Mouse (Mus musculus) splenic B cell, adult 2 months (primary cell): ENCODE data around the gene Ric8b.
A peak's percentile ranks its signal among the peaks of the same experiment; 100 is the strongest.

Source experiments
- DNase-seq: peaks from one replicate; pipeline ENCODE4 v3.0.0-alpha.2; 2011; ENCODE audit warnings: low read depth, low spot score
- H3K27me3 ChIP-seq: 2 replicates; pipeline ENCODE4 v1.6.1; 2012; ENCODE audit warnings: mild to moderate bottlenecking, low read length, moderate library complexity, mixed read lengths; ENCODE audit not compliant: control insufficient read depth, poor library complexity, insufficient read depth, severe bottlenecking
- H3K36me3 ChIP-seq: 2 replicates; pipeline ENCODE4 v1.6.1; 2012; ENCODE audit warnings: mild to moderate bottlenecking, low read length, moderate library complexity, mixed read lengths; ENCODE audit not compliant: control insufficient read depth, poor library complexity, insufficient read depth, severe bottlenecking

Gene Ric8b

GRCm38 (mm10) chr10:84935553-84936209 is 18.3 kb downstream of the Ric8b start:
- Histone ChIP-seq H3K27me3 (no peaks in the 10 kb centered on the region), H3K36me3 (no peaks in the 10 kb centered on the region)
- peak; percentile 76 for DNase-seq

DNA sequence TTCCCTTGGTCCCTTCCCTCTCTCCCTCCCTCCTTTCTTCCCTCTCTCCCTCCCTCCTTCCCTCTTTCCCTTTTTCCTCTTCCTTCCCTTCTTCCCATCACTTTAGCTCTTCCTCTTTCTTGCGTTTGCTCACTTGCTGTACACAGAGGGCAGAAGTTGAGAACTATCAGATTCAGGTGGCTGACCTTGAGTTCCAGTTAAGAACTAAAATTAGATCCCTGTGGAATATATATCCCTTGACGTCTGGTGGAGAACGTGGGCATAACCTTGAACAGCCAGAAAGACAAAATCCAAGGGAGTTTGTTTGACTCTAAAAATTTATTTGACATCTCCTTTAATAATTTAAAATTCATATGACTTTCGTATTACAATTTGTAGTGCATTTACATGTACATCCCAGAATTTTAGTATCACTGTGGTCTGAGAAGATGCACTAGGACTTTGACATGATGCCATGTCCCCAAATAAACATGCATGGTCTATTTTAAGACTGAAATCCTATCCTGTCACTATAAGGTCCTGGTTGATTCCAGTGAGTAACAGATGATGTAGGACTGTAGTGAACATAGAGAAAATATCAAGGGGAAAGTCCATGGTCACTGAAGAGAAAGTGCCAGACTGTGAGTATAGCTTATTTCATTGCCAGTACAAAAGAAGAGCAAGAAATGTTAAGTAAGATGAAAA is 19.6 kb downstream of the Ric8b start:
- Histone ChIP-seq H3K27me3 (no peaks in the 10 kb centered on the region), H3K36me3 (no peaks in the 10 kb centered on the region)
- DNase-seq: no peak

GRCm38 (mm10) chr10:84938094-84938820 is 20.8 kb downstream of the Ric8b start:
- H3K27me3 ChIP-seq: no peaks in the 10 kb centered on the region
- DNase-seq: no peak
- no peaks in the 10 kb centered on the region for H3K36me3 ChIP-seq

DNA sequence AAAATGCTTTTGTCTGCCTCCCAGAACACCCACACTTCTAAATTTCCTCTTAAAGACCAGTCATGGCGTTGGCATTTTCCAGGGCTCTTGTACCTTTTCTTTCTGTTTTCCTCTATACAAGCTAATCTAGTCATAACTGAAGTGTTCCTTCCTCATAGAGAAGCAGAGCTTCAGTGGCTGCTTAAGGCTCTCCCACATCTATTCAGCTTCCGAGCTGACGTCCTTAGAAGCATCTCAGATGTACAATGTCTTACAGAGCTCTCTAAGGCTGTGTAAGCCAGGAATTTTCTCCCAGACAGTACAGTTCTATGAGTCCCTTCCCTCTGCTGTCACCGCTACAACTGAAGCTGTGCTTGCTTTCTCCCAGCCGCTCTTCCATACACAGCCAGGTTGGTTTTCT is 21.5 kb downstream of the Ric8b start:
- Histone ChIP-seq H3K36me3 (no peaks in the 10 kb centered on the region), H3K27me3 (no peaks in the 10 kb centered on the region)
- DNase-seq: no peak

GRCm38 (mm10) chr10:84940356-84940755 is 22.9 kb downstream of the Ric8b start:
- Histone ChIP-seq H3K36me3 (no peaks in the 10 kb centered on the region), H3K27me3 (no peaks in the 10 kb centered on the region)
- DNase-seq: no peak

DNA sequence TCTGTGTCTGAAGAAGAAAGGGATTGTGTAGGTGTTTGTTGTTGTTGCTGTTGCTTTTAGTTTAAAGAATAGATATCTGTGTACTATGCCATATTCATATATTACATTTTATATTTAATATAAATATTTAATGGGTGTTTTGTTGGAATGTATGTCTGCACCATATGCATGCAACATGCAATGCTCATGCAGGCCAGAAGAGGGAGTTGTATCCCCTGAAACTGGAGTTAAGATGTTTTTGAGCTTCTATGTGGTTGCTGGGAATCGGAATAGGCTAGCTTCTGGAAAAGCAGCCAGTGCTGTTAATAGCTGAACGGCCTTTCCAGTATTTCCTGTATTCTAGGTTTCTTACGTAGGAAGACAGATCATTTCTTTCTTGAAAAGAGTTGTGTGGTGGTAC is 28.3 kb downstream of the Ric8b start:
- peak; percentile 3 for DNase-seq
- no peaks in the 10 kb centered on the region for H3K27me3 ChIP-seq
- H3K36me3 ChIP-seq: peaks cover 9% of the 10 kb centered on the region; the same call in 1 of the 2 replicates

DNA sequence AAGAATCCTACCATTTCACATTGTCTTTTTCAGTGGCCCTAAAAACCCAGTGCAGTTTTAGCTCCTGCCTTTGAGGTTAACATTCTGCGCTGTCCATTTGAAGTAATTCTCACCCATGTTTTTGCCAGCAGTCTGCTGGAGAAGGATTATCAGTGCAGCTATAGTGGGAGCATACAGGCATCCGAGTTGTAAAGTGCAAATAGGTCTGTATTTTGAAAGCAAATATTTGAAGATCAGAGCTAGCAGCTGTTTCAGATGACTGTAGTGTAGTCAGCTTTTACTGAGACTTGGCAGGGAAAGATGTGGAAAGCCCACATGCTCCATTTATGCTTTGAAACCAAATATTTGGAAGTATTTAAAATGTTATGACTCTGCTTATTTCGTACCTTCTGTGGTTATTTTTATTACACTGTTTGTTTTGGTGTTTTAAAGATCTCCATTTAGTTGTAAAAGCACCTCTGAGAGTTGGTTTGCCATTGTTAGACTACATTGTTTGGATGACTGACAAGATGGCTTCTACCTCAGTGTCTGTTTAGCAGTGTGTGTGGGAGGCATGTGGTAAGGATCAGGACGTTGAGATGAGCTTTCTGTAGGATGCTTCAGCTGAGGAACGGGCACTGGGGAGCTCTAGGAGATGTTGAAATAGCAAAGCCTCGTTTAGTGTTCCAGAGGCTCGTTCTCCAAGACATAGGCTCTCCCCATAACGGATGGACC is 31.7 kb downstream of the Ric8b start:
- no peaks in the 10 kb centered on the region for H3K27me3 ChIP-seq
- peaks cover 12% of the 10 kb centered on the region; the same call in 1 of the 2 replicates for H3K36me3 ChIP-seq
- DNase-seq: no peak

- H3K36me3 ChIP-seq: peaks cover 12% of the 10 kb centered on the region; the same call in 1 of the 2 replicates
- H3K27me3 ChIP-seq: no peaks in the 10 kb centered on the region
- no peak for DNase-seq
These were observed 32.2 kb downstream of the Ric8b start for GRCm38 (mm10) chr10:84949684-84950010.

GRCm38 (mm10) chr10:84950384-84950783 is 33.0 kb downstream of the Ric8b start:
- no peaks in the 10 kb centered on the region for H3K27me3 ChIP-seq
- peaks cover 12% of the 10 kb centered on the region; the same call in 1 of the 2 replicates for H3K36me3 ChIP-seq
- DNase-seq: no peak

- no peaks in the 10 kb centered on the region for H3K27me3 ChIP-seq
- DNase-seq: no peak
These were observed 36.8 kb downstream of the Ric8b start for GRCm38 (mm10) chr10:84954236-84954635.

DNA sequence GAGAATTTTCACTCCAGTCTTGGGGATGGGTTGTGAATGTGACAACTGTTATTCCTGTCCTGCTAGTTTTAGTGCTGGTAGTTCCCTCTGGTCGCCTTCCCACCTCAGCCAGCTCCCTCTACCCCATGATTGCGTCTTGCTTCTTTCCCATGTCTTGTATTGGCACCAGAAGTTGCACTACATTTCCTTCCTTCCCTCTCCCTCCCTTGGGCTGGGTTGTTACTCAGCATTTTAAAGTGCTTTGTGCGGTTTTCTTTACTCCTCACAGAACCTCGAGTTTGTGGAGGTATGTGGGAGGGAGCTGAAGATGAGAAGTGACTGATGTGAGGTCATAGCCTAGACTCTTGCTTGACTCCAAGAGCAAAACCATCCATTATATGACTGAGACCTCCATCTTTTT is 38.8 kb downstream of the Ric8b start:
- Histone ChIP-seq H3K36me3 (peaks cover 1% of the 10 kb centered on the region), H3K27me3 (no peaks in the 10 kb centered on the region)
- no peak for DNase-seq

More at GRCm38 (mm10) chr10:84954236-84954635, 36.8 kb downstream of the Ric8b start:
- H3K36me3 ChIP-seq: peaks cover 7% of the 10 kb centered on the region

GRCm38 (mm10) chr10:84958597-84958996 is 41.2 kb downstream of the Ric8b start:
- H3K36me3 ChIP-seq: no peaks in the 10 kb centered on the region; the same call in 1 of the 2 replicates
- no peak for DNase-seq
- no peaks in the 10 kb centered on the region for H3K27me3 ChIP-seq

GRCm38 (mm10) chr10:84960380-84960930 is 43.0 kb downstream of the Ric8b start:
- no peaks in the 10 kb centered on the region for H3K27me3 ChIP-seq
- DNase-seq: no peak
- H3K36me3 ChIP-seq: no peaks in the 10 kb centered on the region; the same call in 1 of the 2 replicates

GRCm38 (mm10) chr10:84963126-84963525 is 45.7 kb downstream of the Ric8b start:
- H3K36me3 ChIP-seq: no peaks in the 10 kb centered on the region; the same call in 1 of the 2 replicates
- no peak for DNase-seq
- no peaks in the 10 kb centered on the region for H3K27me3 ChIP-seq
